ENCODE assay signal across 10 mouse cellular contexts in the genomic region with DNA sequence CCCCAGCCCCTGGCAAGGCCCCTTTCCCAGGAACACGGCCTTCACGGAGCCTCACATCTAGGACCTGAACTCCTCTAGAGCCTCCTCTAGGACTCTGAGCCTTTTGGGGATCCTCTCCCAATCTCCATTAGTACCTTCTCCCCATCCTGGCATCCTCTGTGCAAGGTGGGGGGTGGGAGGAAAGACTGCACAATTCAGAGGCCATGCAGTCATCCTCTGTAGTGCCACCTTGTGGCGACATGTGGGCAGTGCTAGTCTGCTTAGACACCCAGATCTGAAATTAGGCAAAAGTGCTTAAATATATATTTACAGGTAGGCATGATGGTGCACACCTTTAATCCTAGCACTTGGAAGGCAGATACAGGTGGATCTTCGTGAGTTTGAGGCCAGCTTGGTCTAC. TPM values are rescaled to one million over a fixed set of nuclear protein-coding genes. Genes with fewer than 3 reads are reported as not detected.
A peak's percentile ranks its signal among the peaks of the same experiment; 100 is the strongest.
DNase-seq lines count a peak whose midpoint lies in the region; ATAC-seq and TF ChIP-seq lines count a peak whose summit lies in the region.
"Had no signal": no experiment of that assay in that cellular context is flagged by ENCODE, and none has a peak within 500 bp of the region (broad histone marks: within the 10 kb centered on the region; RNA-seq: fewer than 3 reads in every experiment).

No protein-coding gene starts in this region.

- peaks cover 14% of the 10 kb centered on the region for H3K27me3 ChIP-seq in heart, postnatal 0 days (ENCODE audit: control insufficient read depth, insufficient read depth, low read length)
- peaks cover 67% of the 10 kb centered on the region for H3K27me3 ChIP-seq in C2C12 (ENCODE audit: control insufficient read depth, insufficient read depth, insufficient read length)

- no peaks in the 10 kb centered on the region for H3K79me2 ChIP-seq in C2C12 (ENCODE audit: control insufficient read depth, insufficient read depth)

- peak; percentile 64 for TF ChIP-seq CTCF in heart, postnatal 0 days (IDR thresholded peaks at IDR 0.05; ENCODE audit: low read depth)
- peak; percentile 24 for TF ChIP-seq CTCF in C2C12 (IDR thresholded peaks at IDR 0.05; ENCODE audit: control insufficient read depth, insufficient read depth, insufficient read length)

- H3K4me2 ChIP-seq in heart, postnatal 0 days (ENCODE audit: low read depth, low read length) = no peak overlapping the region
- H3K4me2 ChIP-seq: embryonic facial prominence, embryonic 13.5 days; liver, embryonic 15.5 days had no signal

- H3ac ChIP-seq in C2C12 (ENCODE audit: control insufficient read depth, insufficient read length, low read depth) = no peak overlapping the region

- H3K9me3 ChIP-seq in heart, postnatal 0 days (replicated peaks; ENCODE audit: control insufficient read depth, low read length) = no peaks in the 10 kb centered on the region
- H3K9me3 ChIP-seq: embryonic facial prominence, embryonic 13.5 days; liver, embryonic 15.5 days had no signal

- H3K4me1 ChIP-seq in heart, postnatal 0 days (ENCODE audit: control insufficient read depth, insufficient read depth) = peaks cover 10% of the 10 kb centered on the region; the same call in 1 of the 2 replicates
- H3K4me1 ChIP-seq: liver, embryonic 15.5 days had no signal

- no peak for ATAC-seq in heart, postnatal 0 days (ENCODE audit: insufficient read depth, low read depth)
- ATAC-seq in megakaryocyte progenitor cell, adult 5-6 weeks (replicated peaks; ENCODE audit: poor library complexity) = peak; percentile 78

- no peaks in the 10 kb centered on the region for H3K36me3 ChIP-seq in heart, postnatal 0 days (replicated peaks; ENCODE audit: control insufficient read depth, insufficient read depth, low read length)
- H3K36me3 ChIP-seq in C2C12 (ENCODE audit: control insufficient read depth, insufficient read depth) = no peaks in the 10 kb centered on the region
- H3K36me3 ChIP-seq: embryonic facial prominence, embryonic 13.5 days; liver, embryonic 15.5 days had no signal

- H3K27ac ChIP-seq in heart, postnatal 0 days (ENCODE audit: low read depth) = no peak overlapping the region
- H3K27ac ChIP-seq: embryonic facial prominence, embryonic 13.5 days; liver, embryonic 15.5 days had no signal

- no peak overlapping the region for H3K4me3 ChIP-seq in heart, postnatal 0 days (ENCODE audit: low read depth, low read length)
- no peak overlapping the region for H3K4me3 ChIP-seq in C2C12 (ENCODE audit: insufficient read depth, poor library complexity, severe bottlenecking)
- H3K4me3 ChIP-seq: embryonic facial prominence, embryonic 13.5 days; liver, embryonic 15.5 days had no signal

- no peak overlapping the region for H3K9ac ChIP-seq in heart, postnatal 0 days (replicated peaks; ENCODE audit: low read depth, low read length)
- H3K9ac ChIP-seq: embryonic facial prominence, embryonic 13.5 days; liver, embryonic 15.5 days had no signal

- H3K79me3 ChIP-seq in C2C12 (ENCODE audit: low read depth) = no peaks in the 10 kb centered on the region

- TF ChIP-seq EP300 in heart, postnatal 0 days (IDR thresholded peaks at IDR 0.05; ENCODE audit: low read depth) = no peak

- 47% methylated on average over 4 of the region's 4 CpGs for WGBS in heart, postnatal 0 days

- no peak for DNase-seq in heart, postnatal 0 days (ENCODE audit: low spot score)
- no peak for DNase-seq in heart, adult 11 months
- DNase-seq in adrenal gland, postnatal 10 days = peak; percentile 59
- DNase-seq in embryo, embryonic 9.5 days (ENCODE audit: extremely low spot score) = peak; percentile 37
- peak; percentile 57 for DNase-seq in layer of hippocampus, adult 9-10 months (ENCODE audit: low spot score)
- peak; percentile 37 to 44 for DNase-seq in thymus, postnatal 36 days

TF ChIP-seq in C2C12, 6 proteins besides CTCF, POLR2A, EP300 and RAD21:
- no peak for TF ChIP-seq MYOD1 (IDR thresholded peaks at IDR 0.05; ENCODE audit: control insufficient read depth, insufficient read length, low read depth)
- TF ChIP-seq MAX (IDR thresholded peaks at IDR 0.05) = no peak
- no peak for TF ChIP-seq FOSL1 (IDR thresholded peaks at IDR 0.05; ENCODE audit: insufficient read depth, low read length, poor library complexity, severe bottlenecking)
- TF ChIP-seq CEBPB (IDR thresholded peaks at IDR 0.05; ENCODE audit: low read depth) = no peak
- no peak for TF ChIP-seq MYOG (IDR thresholded peaks at IDR 0.05; ENCODE audit: control insufficient read depth, extremely low read depth, insufficient read length)
- TF ChIP-seq USF1 (IDR thresholded peaks at IDR 0.05; ENCODE audit: low read depth) = no peak
TF ChIP-seq in C2C12: peak in this region for 0.

RNA-seq across cellular contexts. Expression of a gene that starts 15.0 kb away (rescaled TPM):
- total RNA-seq in heart, postnatal 0 days (2014; rRNA removed; ENCODE audit: low replicate concordance) = not detected in 2 replicates
- polyA plus RNA-seq in heart, postnatal 0 days (2015; fragmentation: Nextera tagmentation; extraction: Ambion mirVana) = not detected in 2 replicates
- polyA plus RNA-seq in C2C12 (2012; fragmentation: generic; extraction: Trizol) = 0.01 TPM
- total RNA-seq in adrenal gland, postnatal 10 days (2021) = not detected
- total RNA-seq in megakaryocyte progenitor cell, adult 5-6 weeks (2015) = not detected in 2 replicates
- total RNA-seq in megakaryocyte progenitor cell, adult 5-6 weeks (2017) = not detected in 2 replicates
- polyA plus RNA-seq: embryonic facial prominence, embryonic 13.5 days; liver, embryonic 15.5 days had no signal

Comparison
In these comparisons a context has a peak if more than half of its experiments do, and no peak if none do; other contexts are left out.
1. DNase-seq: peak in adrenal gland, postnatal 10 days (single experiment), embryo, embryonic 9.5 days (single experiment), layer of hippocampus, adult 9-10 months (single experiment) and thymus, postnatal 36 days (2 of 2); none in heart, postnatal 0 days (single experiment) and heart, adult 11 months (single experiment).